Mouse (Mus musculus) kidney, postnatal 14 days (tissue): ENCODE measurements around the gene Kbtbd12.

Source experiments
- DNase-seq: peaks from one replicate; pipeline ENCODE4 v3.0.0; 2022; ENCODE audit warnings: mixed read lengths

The Kbtbd12 gene

GRCm38 (mm10) chr6:88637611-88638301, at the start of gene Kbtbd12:
TSS of gene Kbtbd12 (minus strand) at chr6:88637950.
- no peak for DNase-seq

GRCm38 (mm10) chr6:88683380-88684053, 45.8 kb upstream of the Kbtbd12 start:
- DNase-seq, result no peak

- DNase-seq, result no peak
These were observed 43.3 kb upstream of the Kbtbd12 start for GRCm38 (mm10) chr6:88681026-88681425.

GRCm38 (mm10) chr6:88677738-88678137, 40.0 kb upstream of the Kbtbd12 start:
- DNase-seq, result peak; percentile 33

GRCm38 (mm10) chr6:88676753-88677736, 39.3 kb upstream of the Kbtbd12 start:
- no peak for DNase-seq

GRCm38 (mm10) chr6:88675815-88676214, 38.1 kb upstream of the Kbtbd12 start:
- DNase-seq, result no peak

GRCm38 (mm10) chr6:88662284-88662683, 24.5 kb upstream of the Kbtbd12 start:
- DNase-seq, result no peak

- DNase-seq, result peak; percentile 27
These were observed 23.9 kb upstream of the Kbtbd12 start for GRCm38 (mm10) chr6:88661696-88662095.

GRCm38 (mm10) chr6:88647564-88648295, 10.0 kb upstream of the Kbtbd12 start:
- peak; percentile 34 for DNase-seq

GRCm38 (mm10) chr6:88644786-88645185, 7.0 kb upstream of the Kbtbd12 start:
- no peak for DNase-seq

- DNase-seq, result peak; percentile 26
These were observed 3.7 kb upstream of the Kbtbd12 start for GRCm38 (mm10) chr6:88641346-88641920.

- DNase-seq, result no peak
These were observed 2.6 kb upstream of the Kbtbd12 start for GRCm38 (mm10) chr6:88640331-88640730.

- peak; percentile 23 for DNase-seq
These were observed 2.2 kb upstream of the Kbtbd12 start for GRCm38 (mm10) chr6:88639921-88640320.

- DNase-seq, result no peak
These were observed 1.7 kb upstream of the Kbtbd12 start for GRCm38 (mm10) chr6:88639372-88639920.

GRCm38 (mm10) chr6:88638917-88639316, 1.2 kb upstream of the Kbtbd12 start:
- DNase-seq, result no peak

- DNase-seq, result no peak
These were observed 1.6 kb downstream of the Kbtbd12 start for GRCm38 (mm10) chr6:88635881-88636754.

- DNase-seq, result no peak
These were observed 6.5 kb downstream of the Kbtbd12 start for GRCm38 (mm10) chr6:88631293-88631692.

GRCm38 (mm10) chr6:88630560-88630959, 7.2 kb downstream of the Kbtbd12 start:
- no peak for DNase-seq

- no peak for DNase-seq
These were observed 7.9 kb downstream of the Kbtbd12 start for GRCm38 (mm10) chr6:88629821-88630220.

- peak; percentile 65 for DNase-seq
These were observed 10.4 kb downstream of the Kbtbd12 start for GRCm38 (mm10) chr6:88627317-88627811.

- no peak for DNase-seq
These were observed 10.8 kb downstream of the Kbtbd12 start for GRCm38 (mm10) chr6:88626912-88627311.
